Mouse (Mus musculus) midbrain, embryonic 15.5 days (tissue): ENCODE measurements at regions not wholly inside any gene's neighbourhood (a gene's known extent, or its start where the extent isn't known, plus 50 kb on each side); places are given as distances from the start of the nearest gene placed in this dataset.

Experiments
- ATAC-seq: fragments of 200-750 bp; cut with Nextera tagmentation; replicated peaks from 2 replicates; pipeline ENCODE4 v1.8.0; 2017; ENCODE audit warnings: moderate TSS enrichment
- H3K27ac ChIP-seq: fragments of 300-500 bp; sonication (generic); 2 replicates; pipeline ENCODE4 v1.5.1; 2015; ENCODE audit warnings: mild to moderate bottlenecking, inconsistent platforms
- H3K27me3 ChIP-seq: fragments of 300-500 bp; sonication (generic); replicated peaks from 2 replicates; pipeline ENCODE4 v1.6.1; 2015; ENCODE audit warnings: inconsistent platforms
- H3K36me3 ChIP-seq: fragments of 300-500 bp; sonication (generic); replicated peaks from 2 replicates; pipeline ENCODE4 v1.6.1; 2015; ENCODE audit warnings: inconsistent platforms
- H3K4me1 ChIP-seq: fragments of 300-500 bp; sonication (generic); 2 replicates; pipeline ENCODE4 v1.6.1; 2015; ENCODE audit warnings: inconsistent platforms
- H3K4me2 ChIP-seq: fragments of 300-500 bp; sonication (generic); 2 replicates; pipeline ENCODE4 v1.6.1; 2015; ENCODE audit warnings: inconsistent platforms, mild to moderate bottlenecking, moderate library complexity
- H3K4me3 ChIP-seq: fragments of 300-500 bp; sonication (generic); 2 replicates; pipeline ENCODE4 v1.5.1; 2015; ENCODE audit warnings: mild to moderate bottlenecking, inconsistent platforms
- H3K9ac ChIP-seq: fragments of 300-500 bp; sonication (generic); 2 replicates; pipeline ENCODE4 v1.6.1; 2015; ENCODE audit warnings: mild to moderate bottlenecking, inconsistent platforms
- H3K9me3 ChIP-seq: fragments of 300-500 bp; sonication (generic); 2 replicates; pipeline ENCODE4 v1.6.1; 2016; ENCODE audit warnings: inconsistent platforms
- WGBS: fragments of 180-500 bp; shearing (Covaris S2); methylation state at CpG from one replicate; pipeline ENCODE4 v1.1.7; 2015; ENCODE audit warnings: mixed read lengths; 5-methylcytosine and 5-hydroxymethylcytosine counted together

DNA sequence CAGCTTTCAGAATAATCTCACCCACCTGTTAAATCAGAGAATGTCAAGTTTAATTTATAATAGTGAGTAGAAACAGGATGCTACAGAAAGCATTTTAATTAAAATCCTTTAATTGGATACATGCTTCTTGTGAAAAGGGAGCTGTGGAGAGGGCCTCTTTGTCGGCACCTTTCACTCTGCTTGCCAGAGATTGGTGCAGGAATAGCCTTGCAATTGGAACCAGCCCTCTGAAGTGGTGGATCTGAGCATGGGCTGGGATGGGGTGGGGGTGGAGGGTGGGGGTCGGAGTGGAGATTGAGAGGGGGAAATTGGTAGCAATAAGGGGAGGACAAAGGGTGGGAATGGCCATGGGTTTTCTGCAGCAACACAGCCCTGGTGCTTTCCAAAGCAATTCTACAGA, 207.2 kb downstream of the Tbx15 start:
- Histone ChIP-seq H3K9me3 (no peaks in the 10 kb centered on the region), H3K4me2 (no peak overlapping the region), H3K27ac (no peak overlapping the region), H3K36me3 (no peaks in the 10 kb centered on the region), H3K4me1 (no peaks in the 10 kb centered on the region), H3K27me3 (no peaks in the 10 kb centered on the region), H3K9ac (no peak overlapping the region), H3K4me3 (no peak overlapping the region)
- 56% methylated on average over 2 of the region's 2 CpGs for WGBS
- no peak for ATAC-seq

GRCm38 (mm10) chr3:99447813-99448212, 207.6 kb downstream of the Tbx15 start:
- no peaks in the 10 kb centered on the region for H3K4me1 ChIP-seq
- no peaks in the 10 kb centered on the region for H3K27me3 ChIP-seq
- no peak for ATAC-seq
- no peak overlapping the region for H3K9ac ChIP-seq
- H3K9me3 ChIP-seq = no peaks in the 10 kb centered on the region
- H3K4me2 ChIP-seq = no peak overlapping the region
- no peaks in the 10 kb centered on the region for H3K36me3 ChIP-seq
- H3K27ac ChIP-seq = no peak overlapping the region
- no peak overlapping the region for H3K4me3 ChIP-seq
- 58% methylated on average over 2 of the region's 2 CpGs for WGBS

DNA sequence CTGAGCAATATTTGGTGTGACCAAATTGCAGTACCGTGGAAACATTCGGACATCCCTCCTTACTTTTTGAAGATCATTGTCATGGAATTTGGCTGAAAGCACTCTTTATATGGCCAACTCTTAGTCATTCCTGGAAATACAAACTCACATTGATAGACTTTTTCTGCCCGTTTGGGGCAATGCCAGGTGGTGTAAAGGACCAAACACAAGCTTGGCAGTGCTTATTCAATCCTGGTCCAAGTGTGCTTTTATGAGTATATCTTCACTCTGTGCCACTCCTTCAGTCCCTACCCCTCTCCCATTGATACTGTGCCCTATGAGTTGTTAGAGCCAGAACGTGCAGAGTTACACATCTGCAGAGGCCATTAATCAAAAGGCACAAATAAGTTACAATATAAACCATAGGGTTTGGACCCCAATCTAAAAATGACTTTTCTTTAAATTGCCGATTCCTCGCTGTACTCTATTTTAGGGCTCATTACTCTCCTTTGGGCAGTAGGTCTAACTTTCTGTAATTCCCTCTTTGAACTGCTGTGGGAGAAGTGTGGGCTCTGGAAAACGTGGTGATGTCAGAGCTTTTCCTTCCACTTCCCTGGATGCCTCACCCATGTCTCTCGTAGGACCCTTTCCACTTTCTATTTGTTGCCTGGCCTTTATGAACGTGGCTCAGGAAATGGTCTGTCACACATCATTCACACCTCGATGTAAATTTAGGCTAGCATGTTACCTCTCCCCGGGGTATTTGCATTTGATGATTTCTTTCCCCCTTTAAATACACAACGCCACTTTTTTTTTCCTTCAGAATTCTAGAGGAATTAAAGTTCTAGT, 219.1 kb downstream of the Tbx15 start:
- Histone ChIP-seq H3K27me3 (no peaks in the 10 kb centered on the region), H3K9me3 (no peaks in the 10 kb centered on the region), H3K9ac (no peak overlapping the region), H3K4me1 (no peaks in the 10 kb centered on the region), H3K27ac (no peak overlapping the region), H3K4me3 (no peak overlapping the region), H3K4me2 (no peak overlapping the region), H3K36me3 (no peaks in the 10 kb centered on the region)
- WGBS = 83% methylated on average over 12 of the region's 12 CpGs
- no peak for ATAC-seq

- Histone ChIP-seq H3K9ac (no peak overlapping the region), H3K4me2 (no peak overlapping the region), H3K9me3 (no peaks in the 10 kb centered on the region), H3K4me1 (no peaks in the 10 kb centered on the region), H3K27me3 (no peaks in the 10 kb centered on the region), H3K27ac (no peak overlapping the region), H3K4me3 (no peak overlapping the region), H3K36me3 (no peaks in the 10 kb centered on the region)
- WGBS = 91% methylated on average over 14 of the region's 14 CpGs
- ATAC-seq = no peak
Measured at GRCm38 (mm10) chr3:99499980-99500379, 259.8 kb downstream of the Tbx15 start.

GRCm38 (mm10) chr3:99504772-99505171, 264.6 kb downstream of the Tbx15 start:
- no peak overlapping the region for H3K27ac ChIP-seq
- no peaks in the 10 kb centered on the region for H3K27me3 ChIP-seq
- no peaks in the 10 kb centered on the region for H3K4me1 ChIP-seq
- H3K9ac ChIP-seq = no peak overlapping the region
- 89% methylated on average over 2 of the region's 2 CpGs for WGBS
- no peak overlapping the region for H3K4me3 ChIP-seq
- no peak for ATAC-seq
- H3K4me2 ChIP-seq = no peak overlapping the region
- no peaks in the 10 kb centered on the region for H3K9me3 ChIP-seq
- H3K36me3 ChIP-seq = no peaks in the 10 kb centered on the region

DNA sequence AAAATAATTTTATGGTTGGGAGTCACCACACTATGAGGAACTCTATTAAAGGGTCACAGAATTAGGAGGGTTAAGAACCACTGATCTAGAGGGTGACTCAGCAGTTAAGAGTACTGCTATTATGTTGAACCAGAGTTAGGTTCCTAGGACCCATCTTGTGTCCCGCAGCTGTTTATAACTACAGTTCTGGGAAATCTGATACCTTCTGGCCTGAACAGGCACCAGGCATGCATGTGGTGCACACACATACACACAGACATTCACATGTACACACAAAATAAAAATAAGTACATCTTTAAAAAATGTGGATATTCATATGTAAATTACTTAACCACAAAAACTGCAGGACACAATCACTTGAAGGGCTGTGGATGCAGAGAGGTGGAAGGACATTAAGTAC, 272.1 kb downstream of the Tbx15 start:
- H3K4me3 ChIP-seq = no peak overlapping the region
- H3K27ac ChIP-seq = no peak overlapping the region
- H3K27me3 ChIP-seq = no peaks in the 10 kb centered on the region
- H3K9me3 ChIP-seq = no peaks in the 10 kb centered on the region
- no peaks in the 10 kb centered on the region for H3K36me3 ChIP-seq
- 90% methylated on average over 1 of the region's 1 CpGs for WGBS
- H3K4me1 ChIP-seq = no peaks in the 10 kb centered on the region
- no peak overlapping the region for H3K9ac ChIP-seq
- no peak overlapping the region for H3K4me2 ChIP-seq
- ATAC-seq = no peak

DNA sequence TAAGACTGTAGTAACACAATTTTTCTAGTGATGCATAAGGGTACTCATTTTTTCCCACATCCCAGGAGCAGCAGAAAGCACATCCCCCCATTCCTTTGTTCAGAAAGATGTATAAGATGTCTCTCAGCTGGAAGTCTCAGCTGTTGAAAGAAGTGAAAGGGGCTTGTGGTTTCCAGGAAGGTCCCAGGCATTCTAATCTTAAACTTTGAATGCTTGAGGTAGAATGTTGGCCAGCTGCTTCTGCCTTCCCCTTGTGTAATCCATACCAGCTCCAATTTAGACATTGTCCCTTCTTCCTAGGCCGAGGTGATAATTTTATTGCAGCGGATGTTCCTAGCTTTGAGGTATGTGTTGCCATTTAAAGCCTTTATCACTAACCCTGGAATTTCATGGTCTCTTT, 272.8 kb downstream of the Tbx15 start:
- H3K4me2 ChIP-seq = no peak overlapping the region
- ATAC-seq = no peak
- no peaks in the 10 kb centered on the region for H3K27me3 ChIP-seq
- H3K9ac ChIP-seq = no peak overlapping the region
- no peaks in the 10 kb centered on the region for H3K9me3 ChIP-seq
- WGBS = 75% methylated on average over 2 of the region's 2 CpGs
- H3K4me3 ChIP-seq = no peak overlapping the region
- H3K27ac ChIP-seq = no peak overlapping the region
- no peaks in the 10 kb centered on the region for H3K4me1 ChIP-seq
- no peaks in the 10 kb centered on the region for H3K36me3 ChIP-seq

- ATAC-seq = no peak
- Histone ChIP-seq H3K4me1 (no peaks in the 10 kb centered on the region), H3K9me3 (no peaks in the 10 kb centered on the region), H3K4me3 (no peak overlapping the region), H3K27me3 (no peaks in the 10 kb centered on the region), H3K9ac (no peak overlapping the region), H3K27ac (no peak overlapping the region), H3K36me3 (no peaks in the 10 kb centered on the region), H3K4me2 (no peak overlapping the region)
- 93% methylated on average over 8 of the region's 8 CpGs for WGBS
Measured at GRCm38 (mm10) chr3:99515751-99516150, 275.6 kb downstream of the Tbx15 start.

- no peaks in the 10 kb centered on the region for H3K27me3 ChIP-seq
- H3K36me3 ChIP-seq = no peaks in the 10 kb centered on the region
Measured at GRCm38 (mm10) chr3:99560917-99561316, 320.7 kb downstream of the Tbx15 start.

DNA sequence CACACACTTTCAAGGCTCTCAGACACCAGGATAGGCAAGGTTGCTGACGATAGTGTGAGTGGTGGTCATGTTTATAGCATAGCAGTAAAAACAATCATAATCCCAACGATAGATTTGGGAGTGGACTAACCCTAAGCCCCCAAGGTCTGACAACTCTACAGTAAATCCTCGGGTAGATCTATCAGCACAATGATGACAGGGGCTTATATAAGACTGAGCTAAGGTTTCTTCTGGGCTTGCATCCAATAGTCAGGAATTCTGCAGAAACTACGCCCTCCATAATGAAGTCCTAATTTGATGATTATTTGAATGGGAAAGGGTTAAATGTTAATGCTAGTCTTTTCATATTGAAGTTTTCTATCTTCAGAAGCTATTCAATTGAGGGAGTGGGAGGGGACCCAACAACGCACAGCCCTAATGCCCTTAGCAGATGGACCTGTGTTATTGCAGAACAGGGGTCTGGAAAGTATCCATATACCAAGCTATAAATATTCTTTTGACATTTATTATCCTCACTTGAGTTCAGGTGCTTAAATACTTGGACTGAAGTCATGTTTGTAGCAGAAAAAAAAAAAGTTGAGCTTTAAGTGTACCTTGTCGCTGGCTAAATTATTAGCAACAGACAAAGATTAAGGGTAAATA, 311.8 kb upstream of the Spag17 start:
- ATAC-seq = no peak
- 90% methylated on average over 6 of the region's 6 CpGs for WGBS
- no peaks in the 10 kb centered on the region for H3K27me3 ChIP-seq

More at GRCm38 (mm10) chr3:99560917-99561316, 320.7 kb downstream of the Tbx15 start:
- H3K27ac ChIP-seq = no peak overlapping the region
- no peak for ATAC-seq
- no peak overlapping the region for H3K4me2 ChIP-seq
- no peak overlapping the region for H3K4me3 ChIP-seq
- no peaks in the 10 kb centered on the region for H3K4me1 ChIP-seq
- no peaks in the 10 kb centered on the region for H3K9me3 ChIP-seq
- H3K9ac ChIP-seq = no peak overlapping the region
- WGBS = 68% methylated on average over 1 of the region's 1 CpGs

GRCm38 (mm10) chr3:99573977-99574373, 311.2 kb upstream of the Spag17 start:
- Histone ChIP-seq H3K4me2 (no peak overlapping the region), H3K4me1 (no peaks in the 10 kb centered on the region), H3K4me3 (no peak overlapping the region), H3K9me3 (no peaks in the 10 kb centered on the region), H3K36me3 (no peaks in the 10 kb centered on the region), H3K9ac (no peak overlapping the region), H3K27ac (no peak overlapping the region), H3K27me3 (no peaks in the 10 kb centered on the region)
- no peak for ATAC-seq
- 84% methylated on average over 3 of the region's 3 CpGs for WGBS

More for the DNA sequence above, 311.8 kb upstream of the Spag17 start:
- Histone ChIP-seq H3K4me3 (no peak overlapping the region), H3K27ac (no peak overlapping the region), H3K4me1 (no peaks in the 10 kb centered on the region), H3K36me3 (no peaks in the 10 kb centered on the region), H3K9ac (no peak overlapping the region), H3K4me2 (no peak overlapping the region), H3K9me3 (no peaks in the 10 kb centered on the region)

DNA sequence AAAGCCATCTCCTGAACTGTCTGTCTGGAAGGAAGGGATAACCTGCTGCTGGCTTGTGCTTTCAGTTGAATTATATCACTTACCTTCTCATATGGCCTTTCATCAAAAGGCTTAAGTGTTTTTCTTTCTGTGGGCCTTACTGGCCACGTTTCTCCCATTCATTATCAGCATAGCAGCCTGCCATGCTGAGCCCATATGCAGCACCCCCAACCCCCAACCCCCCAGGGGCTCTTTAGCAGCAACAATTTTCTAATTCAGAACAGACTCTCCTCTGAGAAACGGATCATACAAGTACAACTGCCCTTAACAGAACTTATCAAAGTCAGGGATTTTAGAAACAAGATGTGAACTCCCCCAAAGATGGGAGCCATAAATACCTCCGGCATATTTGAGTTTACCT, 282.5 kb upstream of the Spag17 start:
- Histone ChIP-seq H3K4me3 (no peak overlapping the region), H3K4me2 (no peak overlapping the region), H3K9ac (no peak overlapping the region), H3K27me3 (no peaks in the 10 kb centered on the region), H3K4me1 (no peaks in the 10 kb centered on the region), H3K27ac (no peak overlapping the region), H3K9me3 (no peaks in the 10 kb centered on the region), H3K36me3 (no peaks in the 10 kb centered on the region)
- WGBS = 54% methylated on average over 3 of the region's 3 CpGs
- no peak for ATAC-seq

DNA sequence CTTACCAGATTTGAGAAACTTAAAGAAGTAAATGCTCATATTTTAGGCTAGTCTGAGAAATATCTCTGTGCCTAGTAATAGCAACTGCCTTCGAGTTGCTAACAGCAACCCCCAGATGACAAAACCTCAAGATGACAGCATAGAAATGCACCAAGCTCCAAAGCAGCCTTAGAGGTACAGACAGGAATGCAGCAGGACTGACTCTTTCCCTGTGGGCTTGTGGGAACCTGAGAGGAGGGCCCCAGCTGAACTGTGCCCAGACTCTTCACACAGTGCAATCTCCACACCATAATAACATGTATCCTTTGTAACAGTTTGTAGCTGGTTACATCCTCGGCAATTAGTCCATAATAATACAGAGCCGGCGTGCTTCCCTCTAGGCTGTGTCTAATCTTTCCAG, 252.9 kb upstream of the Spag17 start:
- Histone ChIP-seq H3K9ac (no peak overlapping the region), H3K9me3 (no peaks in the 10 kb centered on the region), H3K4me3 (no peak overlapping the region), H3K4me1 (no peaks in the 10 kb centered on the region), H3K4me2 (no peak overlapping the region), H3K36me3 (no peaks in the 10 kb centered on the region), H3K27ac (no peak overlapping the region), H3K27me3 (no peaks in the 10 kb centered on the region)
- WGBS = 79% methylated on average over 4 of the region's 4 CpGs
- no peak for ATAC-seq
